Mouse (Mus musculus) fat pad, adult 2 months (tissue): ENCODE measurements around the gene Man1c1.

Source experiments
- DNase-seq: peaks from one replicate; pipeline ENCODE4 v3.0.0-alpha.2; 2011; ENCODE audit warnings: low read depth, low spot score; ENCODE audit errors: extremely low read depth

The Man1c1 gene

GRCm38 (mm10) chr4:134677556-134678508 lies 26.3 kb downstream of the Man1c1 start:
- no peak for DNase-seq

- DNase-seq = no peak
These were observed 28.3 kb downstream of the Man1c1 start for GRCm38 (mm10) chr4:134675800-134676199.

- DNase-seq = no peak
These were observed 29.1 kb downstream of the Man1c1 start for GRCm38 (mm10) chr4:134674970-134675369.

DNA sequence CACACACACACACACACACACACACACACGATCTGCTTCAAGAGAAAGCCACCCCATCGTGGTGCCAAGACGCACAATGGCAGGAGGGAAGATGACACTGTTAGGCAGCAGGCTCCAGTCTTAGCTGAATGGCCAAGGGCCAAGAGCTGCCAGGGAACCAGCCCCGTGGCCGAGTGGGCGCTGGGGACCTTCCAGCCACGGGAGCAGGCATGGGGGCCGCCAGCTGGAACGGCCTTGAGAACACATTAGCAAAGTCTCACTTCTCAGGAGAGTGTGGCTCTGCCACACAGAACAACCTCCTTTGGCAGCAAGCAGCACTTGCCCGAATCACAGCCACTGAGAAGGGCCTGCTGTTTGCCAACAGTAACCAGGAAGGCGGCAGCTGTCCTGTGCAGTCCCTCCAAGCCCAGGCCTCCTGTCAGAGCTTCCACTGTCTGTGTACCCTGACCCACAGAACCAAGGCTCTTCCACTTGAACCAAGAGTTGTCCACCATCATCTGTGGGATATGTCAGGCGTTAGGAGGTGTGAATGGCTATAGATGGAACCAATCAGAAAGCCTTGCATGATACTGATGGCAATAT lies 30.1 kb downstream of the Man1c1 start:
- DNase-seq = no peak

DNA sequence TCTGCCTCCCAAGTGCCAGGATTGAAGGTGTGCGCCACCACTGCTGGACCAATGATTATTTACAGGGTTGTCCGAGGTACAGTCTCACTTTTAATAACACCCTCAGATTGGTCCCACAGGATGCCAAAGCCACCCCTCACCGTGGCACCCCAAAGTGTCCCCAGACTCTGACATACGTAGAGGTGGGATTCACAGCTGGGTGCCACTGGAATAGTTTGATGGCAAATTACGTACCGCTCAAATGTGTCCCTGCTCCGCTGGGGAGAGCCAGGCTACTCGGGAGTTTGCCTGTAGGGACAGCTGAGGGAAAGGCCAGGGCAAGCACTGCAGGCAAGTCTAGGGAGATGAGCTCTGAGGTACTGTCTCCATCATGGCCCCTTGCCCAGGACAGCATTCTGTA lies 30.9 kb downstream of the Man1c1 start:
- no peak for DNase-seq

DNA sequence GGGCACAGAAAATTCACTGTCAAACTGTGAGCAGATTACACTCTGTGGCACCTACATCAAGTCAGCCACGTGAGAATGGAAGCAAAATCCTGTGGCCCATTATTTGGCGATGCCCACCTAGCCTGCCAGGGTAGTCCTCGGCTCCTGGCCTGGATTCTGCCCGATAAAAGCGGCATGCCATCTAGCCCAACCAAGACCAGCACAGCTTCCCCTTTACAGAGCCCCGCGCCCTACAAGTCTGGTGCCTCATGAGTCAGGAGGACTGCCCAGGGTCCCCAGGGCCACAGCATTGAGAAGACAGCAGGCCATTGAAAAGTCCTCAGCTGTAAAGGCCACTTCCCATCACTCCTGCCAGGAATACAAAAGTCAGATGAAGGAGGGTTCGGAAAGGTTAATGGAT lies 31.8 kb downstream of the Man1c1 start:
- no peak for DNase-seq

GRCm38 (mm10) chr4:134671660-134672173 lies 32.4 kb downstream of the Man1c1 start:
- DNase-seq = no peak

GRCm38 (mm10) chr4:134669742-134670354 lies 34.2 kb downstream of the Man1c1 start:
- no peak for DNase-seq

GRCm38 (mm10) chr4:134668355-134669028 lies 35.6 kb downstream of the Man1c1 start:
- DNase-seq = no peak

DNA sequence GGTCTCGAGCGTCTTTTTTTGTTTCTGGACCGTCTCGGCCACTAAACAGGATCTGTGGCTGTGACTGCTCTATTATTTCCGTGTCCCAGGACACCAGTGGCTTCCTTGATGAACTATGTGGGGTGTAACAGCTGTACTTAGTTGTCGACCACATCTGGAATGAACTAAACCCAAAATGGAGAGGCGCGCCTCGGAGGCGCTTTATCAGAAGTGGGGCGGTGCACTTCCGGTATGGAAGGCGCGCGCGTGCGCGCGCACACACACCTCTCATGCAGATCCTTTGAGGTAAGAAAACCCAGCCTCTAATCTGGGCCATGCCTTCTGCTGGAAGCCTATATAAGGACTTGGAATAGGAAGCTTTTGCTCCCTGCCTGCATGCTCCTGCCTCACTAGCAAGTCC lies 37.7 kb downstream of the Man1c1 start:
- DNase-seq = no peak

DNA sequence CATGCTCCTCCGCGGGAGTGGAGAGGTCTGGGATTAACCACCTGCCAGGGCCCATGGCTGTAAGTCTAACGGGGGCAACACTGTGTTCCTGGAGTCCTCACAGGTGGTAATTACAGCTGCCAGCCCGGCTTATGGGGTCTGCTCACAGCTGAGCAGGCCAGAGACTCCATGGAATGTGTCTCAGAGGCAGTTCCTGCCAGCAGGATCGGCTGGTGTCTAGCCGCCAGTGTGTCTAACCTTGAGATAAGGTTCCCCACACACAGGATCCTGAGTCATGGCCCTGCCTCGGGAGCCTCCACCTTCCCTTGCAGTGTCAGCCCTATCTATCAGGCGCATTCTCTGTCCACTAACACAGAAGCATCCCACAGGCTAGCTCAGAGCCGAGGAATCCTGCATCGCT lies 41.0 kb downstream of the Man1c1 start:
- DNase-seq = no peak

GRCm38 (mm10) chr4:134660630-134661183 lies 43.4 kb downstream of the Man1c1 start:
- DNase-seq = no peak

- DNase-seq = no peak
These were observed 44.5 kb downstream of the Man1c1 start for GRCm38 (mm10) chr4:134659354-134660301.

- DNase-seq = no peak
These were observed 46.6 kb downstream of the Man1c1 start for GRCm38 (mm10) chr4:134657473-134657872.

GRCm38 (mm10) chr4:134654391-134654790 lies 49.7 kb downstream of the Man1c1 start:
- DNase-seq = no peak

- DNase-seq = no peak
These were observed 51.4 kb downstream of the Man1c1 start for GRCm38 (mm10) chr4:134652720-134653119.

DNA sequence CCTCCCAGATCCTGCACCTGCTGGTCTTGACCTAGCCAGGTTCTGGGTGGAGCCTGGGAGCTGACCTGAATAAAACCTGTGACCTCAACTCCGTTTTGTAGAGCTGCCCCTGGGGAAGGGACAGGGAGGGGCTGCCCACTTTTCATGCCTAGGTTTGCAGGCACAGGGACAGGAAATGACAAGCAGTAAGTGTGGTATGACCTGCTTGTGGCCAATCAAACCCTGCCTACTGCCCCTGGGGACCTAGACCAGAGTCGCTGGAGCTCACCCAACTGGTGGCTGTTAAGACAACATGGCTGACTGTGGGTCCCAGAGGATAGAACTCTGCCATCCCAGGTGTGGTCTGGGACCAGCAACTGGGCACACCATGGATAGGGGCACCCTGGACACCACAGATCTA lies 51.9 kb downstream of the Man1c1 start:
- DNase-seq = no peak

- no peak for DNase-seq
These were observed 52.7 kb downstream of the Man1c1 start for GRCm38 (mm10) chr4:134651358-134651757.

DNA sequence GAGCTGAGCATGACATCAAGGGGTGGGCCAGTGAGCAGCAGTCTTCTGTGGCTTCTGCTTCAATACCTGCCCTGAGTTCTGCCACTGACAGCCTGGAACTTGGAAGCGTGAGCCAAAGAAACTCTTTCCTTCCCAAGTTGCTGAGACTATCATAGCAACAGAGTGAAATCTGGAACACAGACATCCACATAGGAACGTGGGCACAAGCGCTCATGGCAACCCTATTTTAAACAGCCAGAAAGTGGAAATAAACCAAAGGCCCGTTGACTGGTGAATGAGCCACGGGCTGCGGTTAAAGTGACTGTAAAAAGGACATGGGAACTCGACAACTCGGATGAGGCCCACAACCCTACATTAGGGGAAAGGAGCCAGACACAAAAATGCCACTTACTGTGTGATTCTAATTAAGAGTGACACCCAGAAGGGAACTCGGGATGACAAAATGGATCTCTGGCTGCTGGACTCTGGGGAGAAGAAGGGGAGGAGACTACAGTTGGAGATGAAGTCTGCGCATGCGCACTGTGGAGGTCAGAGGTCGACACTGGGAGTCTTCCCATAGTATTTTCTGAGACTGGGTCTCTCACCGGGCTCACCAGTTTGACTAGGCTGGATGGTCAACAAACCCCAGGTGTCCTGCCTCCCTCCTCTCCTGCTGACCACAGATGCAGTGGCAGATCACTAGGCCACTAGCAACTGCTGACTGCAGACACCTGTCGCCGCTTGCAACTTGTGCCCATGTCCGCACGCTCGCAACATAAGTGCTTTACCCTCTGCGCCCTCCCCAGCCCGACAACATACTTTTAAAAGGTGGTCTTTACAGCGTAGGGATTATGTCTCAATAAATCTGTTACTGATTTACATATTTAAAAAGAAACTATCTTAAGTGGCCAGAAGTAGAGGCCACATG lies 58.8 kb downstream of the Man1c1 start:
- no peak for DNase-seq
